Comparison of ENCODE assay signal across 18 mouse cellular contexts in the genomic region with DNA sequence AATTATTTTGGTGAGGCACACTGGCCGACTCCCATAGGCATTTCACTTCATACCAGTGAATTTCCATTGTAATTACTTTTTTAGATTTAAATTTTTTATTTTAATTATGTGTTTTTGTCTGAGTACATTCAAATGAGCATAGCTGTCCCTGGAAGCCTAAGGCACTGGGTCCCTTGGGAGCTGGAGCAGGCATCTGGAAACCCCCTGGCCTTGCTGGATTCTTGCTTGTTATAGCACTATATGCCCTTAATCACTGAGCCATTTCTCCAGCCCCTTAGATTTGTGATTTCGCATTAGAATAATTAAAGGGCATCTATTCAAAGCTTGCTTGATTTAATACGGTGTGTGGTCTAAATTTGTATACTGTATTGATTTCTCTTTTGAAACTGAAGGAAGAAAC.
A peak's percentile ranks its signal among the peaks of the same experiment; 100 is the strongest.
DNase-seq lines count a peak whose midpoint lies in the region; ATAC-seq and TF ChIP-seq lines count a peak whose summit lies in the region.
"Had no signal": no experiment of that assay in that cellular context is flagged by ENCODE, and none has a peak within 500 bp of the region (broad histone marks: within the 10 kb centered on the region; RNA-seq: fewer than 3 reads in every experiment).

No protein-coding gene starts in this region.

- no peak overlapping the region for H3K9ac ChIP-seq in hindbrain, embryonic 12.5 days
- H3K9ac ChIP-seq in hindbrain, embryonic 16.5 days (ENCODE audit: low read depth, low read length): no peak overlapping the region
- no peak overlapping the region for H3K9ac ChIP-seq in midbrain, embryonic 14.5 days (replicated peaks; ENCODE audit: low read length)
- no peak overlapping the region for H3K9ac ChIP-seq in midbrain, embryonic 16.5 days (ENCODE audit: low read depth, low read length)
- H3K9ac ChIP-seq: embryonic facial prominence, embryonic 13.5 days; forebrain, embryonic 13.5 days; forebrain, embryonic 15.5 days; forebrain, postnatal 0 days had no signal

- no peak for TF ChIP-seq CTCF in brain, embryonic 14.5 days (IDR thresholded peaks at IDR 0.05; ENCODE audit: borderline replicate concordance, extremely low read depth, insufficient read depth, insufficient read length)

- WGBS in hindbrain, embryonic 12.5 days: 76% methylated on average over 3 of the region's 3 CpGs
- WGBS in hindbrain, embryonic 16.5 days: 65% methylated on average over 3 of the region's 3 CpGs
- 61% methylated on average over 3 of the region's 3 CpGs for WGBS in midbrain, embryonic 14.5 days
- 69% methylated on average over 3 of the region's 3 CpGs for WGBS in midbrain, embryonic 16.5 days

- no peaks in the 10 kb centered on the region for H3K9me3 ChIP-seq in hindbrain, embryonic 12.5 days (replicated peaks)
- H3K9me3 ChIP-seq in hindbrain, embryonic 16.5 days (ENCODE audit: control insufficient read depth, low read length): no peaks in the 10 kb centered on the region
- H3K9me3 ChIP-seq in midbrain, embryonic 14.5 days (ENCODE audit: control insufficient read depth, low read length): no peaks in the 10 kb centered on the region
- 0 out of 2 replicates have a peak, but pooled peaks cover 2% of the 10 kb centered on the region for H3K9me3 ChIP-seq in midbrain, embryonic 16.5 days (replicated peaks; ENCODE audit: control insufficient read depth, low read length, poor library complexity, severe bottlenecking)
- H3K9me3 ChIP-seq: embryonic facial prominence, embryonic 13.5 days; forebrain, embryonic 13.5 days; forebrain, embryonic 15.5 days had no signal

- no peak overlapping the region for H3K4me2 ChIP-seq in hindbrain, embryonic 12.5 days (replicated peaks)
- no peak overlapping the region for H3K4me2 ChIP-seq in hindbrain, embryonic 16.5 days (ENCODE audit: low read length)
- H3K4me2 ChIP-seq in midbrain, embryonic 14.5 days (ENCODE audit: low read length): no peak overlapping the region
- no peak overlapping the region for H3K4me2 ChIP-seq in midbrain, embryonic 16.5 days (ENCODE audit: low read length)
- H3K4me2 ChIP-seq: embryonic facial prominence, embryonic 13.5 days; forebrain, embryonic 13.5 days; forebrain, embryonic 15.5 days had no signal

- no peak for TF ChIP-seq POLR2A in brain, embryonic 14.5 days (IDR thresholded peaks at IDR 0.05; ENCODE audit: borderline replicate concordance, extremely low read depth, insufficient read depth, insufficient read length, poor library complexity, severe bottlenecking)

- peak; percentile 54 for DNase-seq in midbrain, embryonic 14.5 days
- DNase-seq in brain, embryonic 14.5 days (ENCODE audit: low read depth): peak; percentile 35
- no peak for DNase-seq in lung, postnatal 14 days
- DNase-seq: adrenal gland, adult 2 months; adrenal gland, postnatal 10 days; adrenal gland, postnatal 25 days; cerebellum, adult 11-12 months; cerebellum, adult 2 months; cerebellum, adult 9-10 months; cerebellum, postnatal 10 days; cerebellum, postnatal 25 days; forebrain, postnatal 0 days had no signal

- ATAC-seq in hindbrain, embryonic 12.5 days (ENCODE audit: low FRiP score): peak; percentile 68; the same call in 1 of the 2 replicates
- ATAC-seq in hindbrain, embryonic 16.5 days: no peak
- peak; percentile 76; the same call in 1 of the 2 replicates for ATAC-seq in midbrain, embryonic 14.5 days (ENCODE audit: low FRiP score, low TSS enrichment)
- ATAC-seq in midbrain, embryonic 16.5 days: no peak
- ATAC-seq: forebrain, embryonic 13.5 days; forebrain, embryonic 15.5 days; forebrain, postnatal 0 days had no signal

- H3K27ac ChIP-seq in hindbrain, embryonic 12.5 days: no peak overlapping the region
- H3K27ac ChIP-seq in hindbrain, embryonic 16.5 days (ENCODE audit: low read depth, low read length): no peak overlapping the region
- no peak overlapping the region for H3K27ac ChIP-seq in midbrain, embryonic 14.5 days (replicated peaks; ENCODE audit: low read depth, low read length)
- no peak overlapping the region for H3K27ac ChIP-seq in midbrain, embryonic 16.5 days (ENCODE audit: low read length)
- H3K27ac ChIP-seq: embryonic facial prominence, embryonic 13.5 days; forebrain, embryonic 13.5 days; forebrain, embryonic 15.5 days had no signal

- H3K36me3 ChIP-seq in hindbrain, embryonic 12.5 days: no peaks in the 10 kb centered on the region
- H3K36me3 ChIP-seq in hindbrain, embryonic 16.5 days (ENCODE audit: control insufficient read depth, insufficient read depth, low read length): no peaks in the 10 kb centered on the region
- H3K36me3 ChIP-seq in midbrain, embryonic 14.5 days (ENCODE audit: control insufficient read depth, insufficient read depth, low read length): no peaks in the 10 kb centered on the region
- H3K36me3 ChIP-seq in midbrain, embryonic 16.5 days (ENCODE audit: control insufficient read depth, insufficient read depth, low read length): no peaks in the 10 kb centered on the region
- H3K36me3 ChIP-seq: embryonic facial prominence, embryonic 13.5 days; forebrain, embryonic 15.5 days had no signal

- no peak overlapping the region for H3K4me3 ChIP-seq in hindbrain, embryonic 12.5 days
- H3K4me3 ChIP-seq in hindbrain, embryonic 16.5 days (ENCODE audit: low read length): no peak overlapping the region
- H3K4me3 ChIP-seq in midbrain, embryonic 14.5 days (replicated peaks; ENCODE audit: low read depth, low read length): no peak overlapping the region
- H3K4me3 ChIP-seq in midbrain, embryonic 16.5 days (ENCODE audit: low read depth, low read length): no peak overlapping the region
- H3K4me3 ChIP-seq: embryonic facial prominence, embryonic 13.5 days; forebrain, embryonic 13.5 days; forebrain, embryonic 15.5 days had no signal

- H3K4me1 ChIP-seq in hindbrain, embryonic 12.5 days: no peaks in the 10 kb centered on the region
- no peaks in the 10 kb centered on the region for H3K4me1 ChIP-seq in hindbrain, embryonic 16.5 days (ENCODE audit: control insufficient read depth, insufficient read depth, low read depth, low read length)
- no peaks in the 10 kb centered on the region for H3K4me1 ChIP-seq in midbrain, embryonic 14.5 days (ENCODE audit: control insufficient read depth, insufficient read depth, low read length)
- H3K4me1 ChIP-seq in midbrain, embryonic 16.5 days (ENCODE audit: control insufficient read depth, insufficient read depth, low read length): no peaks in the 10 kb centered on the region
- H3K4me1 ChIP-seq: embryonic facial prominence, embryonic 13.5 days; forebrain, embryonic 13.5 days; forebrain, embryonic 15.5 days had no signal

- H3K27me3 ChIP-seq in hindbrain, embryonic 12.5 days: no peaks in the 10 kb centered on the region
- H3K27me3 ChIP-seq in hindbrain, embryonic 16.5 days (replicated peaks; ENCODE audit: control insufficient read depth, insufficient read depth, low read length): no peaks in the 10 kb centered on the region
- no peaks in the 10 kb centered on the region for H3K27me3 ChIP-seq in midbrain, embryonic 14.5 days (ENCODE audit: control insufficient read depth, insufficient read depth, low read length)
- H3K27me3 ChIP-seq in midbrain, embryonic 16.5 days (ENCODE audit: control insufficient read depth, insufficient read depth, low read depth, low read length): no peaks in the 10 kb centered on the region
- H3K27me3 ChIP-seq: embryonic facial prominence, embryonic 13.5 days; forebrain, embryonic 13.5 days; forebrain, embryonic 15.5 days had no signal

Comparison
In these comparisons a context has a peak if more than half of its experiments do, and no peak if none do; other contexts are left out.
1. ATAC-seq: peak in hindbrain, embryonic 12.5 days (single experiment) and midbrain, embryonic 14.5 days (single experiment); none in hindbrain, embryonic 16.5 days (single experiment) and midbrain, embryonic 16.5 days (single experiment).